Mouse (Mus musculus): ENCODE results near the gene Plk5.
A peak's percentile ranks its signal among the peaks of the same experiment; 100 is the strongest.

GRCm38 (mm10) chr10:80339941-80340750 lies 16.1 kb upstream of the Plk5 start:
- TF ChIP-seq POLR2A (IDR thresholded peaks at IDR 0.05; ENCODE audit: low read depth, low read length), result no peak
- TF ChIP-seq CTCF (IDR thresholded peaks at IDR 0.05; ENCODE audit: extremely low read depth, insufficient read depth, insufficient read length, insufficient replicate concordance), result peak; percentile 67; the same call in 1 of the 2 replicates
